Mouse (Mus musculus): ENCODE data around the gene Prss35.

DNA sequence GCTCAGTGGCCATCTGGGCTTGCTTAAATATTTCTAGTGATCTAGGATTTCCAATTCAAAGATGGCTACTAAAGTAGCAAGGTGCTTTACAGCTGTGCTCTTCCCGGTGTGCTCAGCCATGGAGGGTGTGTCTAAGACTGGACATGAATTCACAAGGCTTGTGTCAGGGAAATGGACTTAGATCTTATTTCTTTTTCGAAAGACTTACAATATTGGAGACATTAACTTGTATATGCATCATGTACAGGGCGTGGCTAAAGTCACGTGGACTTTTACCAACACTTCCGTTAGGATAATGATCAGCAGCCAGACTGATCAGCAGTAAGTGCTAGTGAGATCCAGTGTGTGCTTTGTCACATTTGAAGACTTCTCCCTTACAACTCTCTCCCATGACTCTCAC lies 23.2 kb upstream of the Prss35 start:
- TF ChIP-seq CTCF (IDR thresholded peaks at IDR 0.05; ENCODE audit: low read depth, low read length) (no peak), GATA1 (IDR thresholded peaks at IDR 0.05; ENCODE audit: borderline replicate concordance, low read length) (no peak)
